Mouse (Mus musculus): ENCODE measurements around the gene Gm5447.

Gm5447 gene

DNA sequence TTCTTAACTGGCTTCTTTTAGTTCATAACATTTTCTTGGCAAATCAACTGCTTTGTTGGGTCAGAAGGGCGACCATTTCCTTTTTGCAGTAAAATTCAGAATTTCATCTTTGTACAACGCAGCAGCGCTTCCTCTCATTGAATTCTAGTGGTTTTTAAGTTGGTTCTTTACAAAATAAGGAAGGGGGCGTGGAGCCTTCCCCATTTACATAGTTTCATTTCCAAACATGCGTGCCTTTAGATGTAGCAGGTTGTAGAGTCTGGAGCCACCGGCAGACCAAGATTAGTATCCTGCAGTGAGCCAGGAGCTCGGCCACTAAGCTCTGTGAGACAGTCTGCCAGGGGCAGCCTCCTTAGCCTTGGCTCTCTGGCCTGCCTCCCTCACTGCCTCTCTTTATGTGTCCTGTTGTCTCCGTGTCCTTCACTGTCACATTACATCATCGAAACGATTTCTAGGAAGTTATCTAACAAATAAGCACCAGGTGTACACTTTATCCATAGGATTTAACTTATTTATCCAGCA, 13.0 kb downstream of the Gm5447 start:
- no peak for DNase-seq (ENCODE audit: low read depth)

GRCm38 (mm10) chr13:30987686-30988085, 13.7 kb downstream of the Gm5447 start:
- no peak for DNase-seq (ENCODE audit: low read depth)

- no peak for DNase-seq (ENCODE audit: low read depth)
Measured at GRCm38 (mm10) chr13:30989710-30990109, 15.7 kb downstream of the Gm5447 start.

- DNase-seq (ENCODE audit: low read depth): no peak
Measured at GRCm38 (mm10) chr13:30990233-30990632, 16.2 kb downstream of the Gm5447 start.

DNA sequence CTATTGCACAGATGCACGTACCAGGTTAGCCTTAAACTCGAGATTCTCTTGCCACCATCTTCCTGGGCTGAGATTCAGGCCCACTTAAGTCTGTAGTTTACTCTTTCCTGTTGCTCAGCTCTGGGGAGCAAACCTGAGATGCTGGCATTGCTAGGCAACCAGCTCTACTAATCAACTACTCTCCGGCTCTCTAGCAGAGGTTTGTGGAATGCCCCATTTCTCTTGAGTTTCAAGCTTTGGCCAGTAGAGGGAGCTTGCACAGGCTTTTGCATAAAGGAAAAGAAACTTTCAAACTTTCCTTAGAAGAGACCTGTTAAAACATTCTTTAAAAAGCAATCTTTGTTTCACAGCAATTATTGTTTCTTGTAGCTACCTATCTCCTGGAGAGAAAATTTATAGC, 19.8 kb downstream of the Gm5447 start:
- peak; percentile 79 for DNase-seq (ENCODE audit: low read depth)

GRCm38 (mm10) chr13:30994249-30994858, 20.4 kb downstream of the Gm5447 start:
- DNase-seq (ENCODE audit: low read depth): peak; percentile 22

GRCm38 (mm10) chr13:30997526-30998253, 23.7 kb downstream of the Gm5447 start:
- DNase-seq (ENCODE audit: low read depth): no peak

GRCm38 (mm10) chr13:30999799-31000198, 25.8 kb downstream of the Gm5447 start:
- DNase-seq (ENCODE audit: low read depth): no peak

DNA sequence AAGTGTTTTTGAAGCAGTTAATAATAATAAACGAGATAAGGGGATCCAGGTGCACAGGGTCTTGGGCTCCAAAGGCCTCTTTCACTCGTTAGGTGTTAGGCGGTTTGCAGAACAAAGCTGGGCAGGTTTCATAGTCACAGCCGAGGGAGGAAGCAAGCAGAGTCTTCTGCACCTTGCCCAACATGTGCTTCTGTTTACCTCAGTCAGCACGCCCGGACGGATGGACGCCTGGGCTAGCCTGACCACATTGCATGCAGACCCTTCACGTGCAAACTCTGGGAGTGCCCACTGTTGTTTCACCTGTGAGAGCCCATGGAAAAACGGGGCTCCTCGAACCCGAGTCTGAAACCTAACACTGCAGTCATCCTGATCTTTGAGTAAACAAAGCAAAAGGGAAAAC, 30.5 kb downstream of the Gm5447 start:
- no peak for DNase-seq (ENCODE audit: low read depth)

DNA sequence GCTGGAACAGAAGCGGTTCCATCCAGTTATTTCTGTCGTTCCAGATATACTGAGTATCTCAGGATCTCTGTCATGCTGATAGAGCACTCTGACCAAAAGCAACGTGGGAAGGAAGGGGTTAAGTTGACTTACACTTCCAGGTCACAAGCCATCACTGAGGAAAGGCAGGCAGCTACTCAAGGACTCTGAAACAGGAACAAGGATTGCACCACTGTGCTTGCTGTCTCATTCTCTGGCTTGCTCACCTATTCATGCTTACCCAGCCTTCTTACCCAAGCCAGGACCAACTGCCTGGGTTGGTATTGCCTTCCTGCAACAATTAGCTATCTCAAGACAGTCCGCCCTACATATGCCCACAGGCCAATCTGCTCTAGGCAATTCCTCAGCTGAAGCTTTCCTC, 31.0 kb downstream of the Gm5447 start:
- DNase-seq (ENCODE audit: low read depth): no peak

DNA sequence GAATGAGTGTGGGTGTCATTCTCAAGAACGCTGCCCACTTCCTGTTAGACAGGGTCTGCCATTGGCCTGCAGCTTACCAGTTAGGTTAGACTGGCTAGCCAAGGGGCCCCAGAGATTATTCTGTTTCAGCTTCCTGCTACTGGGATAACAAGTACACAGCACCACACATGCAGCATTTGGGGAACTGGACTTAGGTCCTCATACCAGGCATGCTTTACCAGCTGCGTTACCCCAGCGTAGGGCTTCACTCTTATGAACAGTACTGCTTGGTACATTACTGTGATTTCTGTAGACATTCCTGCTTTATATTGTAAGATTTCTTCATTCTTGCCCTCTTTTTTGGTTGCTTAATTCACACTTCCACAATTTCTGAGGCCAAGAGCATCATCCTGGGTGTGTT, 43.5 kb downstream of the Gm5447 start:
- no peak for DNase-seq (ENCODE audit: low read depth)

DNA sequence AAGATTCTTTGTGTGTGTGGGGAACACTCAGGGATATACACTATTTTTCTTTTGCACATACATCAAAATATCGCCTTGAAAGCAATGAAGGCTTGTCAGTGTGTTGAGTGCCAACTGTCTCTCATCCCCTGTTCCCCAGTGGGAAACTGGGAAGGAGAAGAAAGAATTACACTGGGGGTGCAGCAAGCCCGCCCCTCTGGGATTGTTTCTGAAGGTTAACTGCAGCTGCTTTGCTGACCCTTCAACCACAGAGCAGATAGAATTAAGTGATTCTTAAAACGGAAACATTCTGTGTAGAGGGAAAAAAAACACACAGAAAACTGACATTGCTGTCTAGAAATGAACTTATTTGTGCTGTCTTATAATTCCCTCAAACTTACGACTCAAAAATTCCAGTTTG, 47.5 kb downstream of the Gm5447 start:
- no peak for DNase-seq (ENCODE audit: low read depth)

GRCm38 (mm10) chr13:31021927-31022326, 47.9 kb downstream of the Gm5447 start:
- DNase-seq (ENCODE audit: low read depth): no peak

GRCm38 (mm10) chr13:31023664-31024063, 49.7 kb downstream of the Gm5447 start:
- no peak for DNase-seq (ENCODE audit: low read depth)
